Mouse (Mus musculus): Measurements from ENCODE around the gene Wdr11.
A peak's percentile ranks its signal among the peaks of the same experiment; 100 is the strongest.

The Wdr11 gene

DNA sequence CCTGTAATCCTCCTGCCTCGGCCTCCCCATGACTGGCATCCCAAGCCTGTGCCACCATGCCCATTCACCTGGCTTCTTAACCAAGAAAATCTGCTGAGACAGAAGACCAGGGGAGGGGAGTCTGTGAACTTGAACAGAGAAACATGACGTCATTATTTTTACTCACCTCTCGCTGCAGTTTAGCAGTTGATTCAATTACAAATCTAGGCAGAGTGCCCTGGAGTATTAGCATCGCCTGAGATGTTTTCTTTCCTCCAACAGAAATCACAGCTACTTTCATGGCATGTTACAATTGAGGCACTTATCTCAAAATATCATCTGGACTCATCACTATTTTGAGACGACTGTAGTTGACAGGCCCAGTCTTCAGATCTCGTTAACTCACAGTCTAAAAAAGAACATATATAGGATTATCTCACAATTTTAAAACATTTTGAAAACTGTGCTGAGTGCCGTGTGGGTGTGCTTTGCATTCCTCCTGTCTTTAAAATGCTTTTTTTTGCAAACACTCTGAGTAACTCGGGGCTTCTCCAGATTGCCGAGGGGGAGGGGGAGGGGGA, 61.3 kb downstream of the Wdr11 start:
- DNase-seq (ENCODE audit: low spot score in 2 of 2), result no peak

DNA sequence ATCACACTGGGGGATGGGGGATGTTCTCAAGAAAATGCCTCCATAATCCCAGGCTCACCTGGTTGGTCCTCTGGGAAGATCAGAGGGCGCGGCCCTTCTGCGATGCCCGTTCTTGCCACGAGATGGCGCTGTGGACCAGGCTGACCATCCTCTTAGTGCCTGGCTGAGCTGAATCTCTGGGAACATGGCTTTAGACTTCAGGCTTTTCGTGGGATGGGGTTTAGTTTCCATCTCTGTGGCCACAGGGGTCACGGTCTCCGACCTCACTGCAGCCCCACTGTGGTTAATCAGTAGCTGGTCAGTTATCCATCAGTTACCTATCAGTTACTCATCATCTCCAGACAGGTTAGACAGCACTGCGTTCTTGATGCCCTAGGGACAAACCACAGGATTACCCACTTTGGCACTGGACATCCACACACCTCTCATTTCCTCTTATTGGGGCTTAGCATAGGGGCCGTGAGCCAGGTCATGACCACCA, 62.2 kb downstream of the Wdr11 start:
- DNase-seq (ENCODE audit: low spot score in 2 of 2), result peak; percentile 60 to 85

DNA sequence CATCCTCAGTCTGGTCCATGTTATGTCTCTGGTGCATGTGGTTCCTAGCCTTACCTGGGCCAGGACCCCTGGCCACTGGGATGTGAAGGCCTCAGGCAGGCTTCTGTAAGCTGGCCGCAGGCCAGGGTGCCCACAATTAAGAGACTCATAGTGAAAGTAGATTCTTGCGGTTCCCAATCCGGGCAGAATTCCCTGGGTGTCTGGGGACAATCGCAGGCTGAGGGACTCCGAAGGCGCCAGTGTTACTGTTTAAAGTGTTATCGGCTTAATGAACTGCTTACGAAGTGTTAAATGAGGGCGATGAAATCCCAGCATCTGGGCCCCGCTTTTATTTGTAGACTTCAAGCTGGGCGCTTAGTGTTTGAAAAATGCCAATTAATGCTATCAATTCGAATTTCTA, 63.3 kb downstream of the Wdr11 start:
- no peak for DNase-seq (ENCODE audit: low spot score in 2 of 2)

DNA sequence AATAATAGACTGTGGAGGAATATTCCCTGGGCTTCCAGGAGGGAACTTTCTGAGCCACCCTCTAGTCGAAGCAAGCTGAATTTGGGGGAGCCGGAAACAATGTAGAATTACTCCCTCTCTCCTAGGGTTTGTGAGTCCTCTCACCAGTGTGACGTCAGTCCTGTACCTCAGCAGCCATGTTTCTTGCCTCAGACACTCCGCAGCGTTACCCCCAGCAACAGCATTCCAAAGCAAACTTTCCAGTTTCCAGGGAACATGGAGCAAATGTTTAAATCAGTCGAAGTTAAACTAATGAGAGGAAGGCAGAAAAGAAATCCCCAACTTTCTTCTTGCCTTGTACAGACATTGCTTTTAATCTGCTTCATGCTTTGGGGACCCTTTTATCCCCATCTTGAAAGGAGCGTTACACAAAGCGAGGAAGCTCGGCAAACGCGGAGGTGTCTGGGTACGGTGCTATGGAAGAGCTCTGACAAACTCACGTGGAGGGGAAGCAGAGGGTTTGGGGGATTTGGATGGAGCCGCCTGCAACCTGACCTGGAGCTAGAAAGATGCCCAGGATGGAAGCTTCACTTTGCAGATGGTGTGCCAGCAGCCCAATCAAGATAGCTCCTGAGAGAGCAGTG, 64.1 kb downstream of the Wdr11 start:
- no peak for DNase-seq (ENCODE audit: low spot score in 2 of 2)

- no peak for DNase-seq (ENCODE audit: low spot score in 2 of 2)
Observed at GRCm38 (mm10) chr7:129657867-129658266, 66.2 kb downstream of the Wdr11 start.

DNA sequence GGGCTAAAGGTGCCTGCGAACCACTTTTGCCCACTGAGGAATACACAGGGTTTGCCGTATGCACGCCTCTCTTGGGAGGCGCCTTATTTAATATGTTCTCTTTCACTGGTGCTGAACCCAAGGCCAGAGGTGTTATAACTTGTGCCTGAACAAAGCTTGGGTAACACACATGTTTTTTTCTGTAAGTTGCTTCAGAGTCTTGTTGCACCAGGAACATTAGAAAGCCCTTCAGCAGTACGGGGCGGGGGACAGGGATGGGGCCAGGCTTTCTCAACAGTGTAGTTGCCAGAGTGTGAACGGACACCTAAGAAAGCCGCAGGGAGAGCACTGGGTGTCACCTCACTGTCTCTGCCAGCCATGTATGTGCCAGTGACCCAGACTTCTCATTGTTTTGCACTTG, 68.1 kb downstream of the Wdr11 start:
- no peak for DNase-seq (ENCODE audit: low spot score in 2 of 2)

DNA sequence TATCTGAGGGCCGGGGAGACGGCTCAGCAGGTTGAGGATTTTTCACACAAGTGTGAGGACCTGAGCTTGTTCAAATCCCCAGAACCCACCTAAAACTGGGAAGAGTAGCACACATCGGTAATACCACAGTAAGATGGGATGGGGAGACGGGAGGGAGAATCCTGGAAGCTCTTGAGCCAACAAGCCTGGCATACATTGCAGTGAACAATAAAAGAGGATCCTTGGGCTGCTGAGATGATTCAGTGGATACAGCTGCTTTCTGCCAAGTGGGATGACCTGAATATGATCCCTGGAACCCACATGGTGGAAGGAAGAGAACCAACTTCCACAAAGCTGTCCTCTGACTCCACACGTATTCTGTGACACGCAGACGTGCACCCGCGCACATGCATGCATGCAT, 68.9 kb downstream of the Wdr11 start:
- no peak for DNase-seq (ENCODE audit: low spot score in 2 of 2)

DNA sequence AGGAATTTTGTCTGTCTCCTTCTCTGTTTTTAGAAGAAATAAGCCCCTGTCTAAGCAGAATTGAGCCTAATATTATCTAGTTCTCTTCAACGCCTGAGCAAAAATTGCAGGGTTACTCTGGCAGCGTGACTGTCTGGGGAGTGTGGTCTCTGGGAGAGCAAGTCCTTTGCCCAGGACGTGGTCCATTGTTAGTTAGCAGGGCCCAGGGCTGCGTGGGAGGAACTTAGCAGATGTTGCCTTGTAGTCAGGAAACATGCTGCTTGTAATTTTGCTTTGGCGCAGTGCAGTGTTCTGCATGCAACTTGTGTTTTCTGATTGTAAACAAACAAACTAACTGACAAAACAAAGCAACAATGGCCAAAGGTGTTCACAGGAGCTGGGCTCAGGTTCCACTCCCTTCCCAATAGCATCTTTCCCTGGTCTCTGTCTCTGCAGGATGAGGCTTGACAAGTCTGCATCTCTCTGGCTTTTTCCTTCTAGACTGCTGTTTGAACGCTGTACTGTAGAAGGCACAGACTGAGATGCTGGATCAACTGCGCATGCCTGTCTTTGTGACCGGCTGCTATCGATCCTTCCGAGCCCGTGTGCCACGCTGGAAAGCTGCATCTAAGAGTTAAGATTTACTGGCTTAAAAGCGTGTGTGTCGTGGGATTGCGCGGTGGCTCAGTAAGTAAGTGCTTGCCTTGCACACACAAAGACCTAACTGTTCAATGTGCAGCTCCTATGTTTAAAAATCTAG, 70.6 kb downstream of the Wdr11 start:
- no peak for DNase-seq (ENCODE audit: low spot score in 2 of 2)

GRCm38 (mm10) chr7:129663781-129664505, 72.3 kb downstream of the Wdr11 start:
- DNase-seq (ENCODE audit: low spot score in 2 of 2), result no peak

- DNase-seq (ENCODE audit: low spot score in 2 of 2), result no peak
Observed at GRCm38 (mm10) chr7:129665411-129665810, 73.7 kb downstream of the Wdr11 start.

- no peak for DNase-seq (ENCODE audit: low spot score in 2 of 2)
Observed at GRCm38 (mm10) chr7:129665921-129666320, 74.3 kb downstream of the Wdr11 start.

- DNase-seq (ENCODE audit: low spot score in 2 of 2), result no peak
Observed at GRCm38 (mm10) chr7:129666526-129666925, 74.9 kb downstream of the Wdr11 start.

- no peak for DNase-seq (ENCODE audit: low spot score in 2 of 2)
Observed at GRCm38 (mm10) chr7:129670280-129670679, 78.6 kb downstream of the Wdr11 start.

GRCm38 (mm10) chr7:129671675-129672651, 80.3 kb downstream of the Wdr11 start:
- DNase-seq (ENCODE audit: low spot score in 2 of 2), result no peak

GRCm38 (mm10) chr7:129673776-129674175, 82.1 kb downstream of the Wdr11 start:
- no peak for DNase-seq (ENCODE audit: low spot score in 2 of 2)

DNA sequence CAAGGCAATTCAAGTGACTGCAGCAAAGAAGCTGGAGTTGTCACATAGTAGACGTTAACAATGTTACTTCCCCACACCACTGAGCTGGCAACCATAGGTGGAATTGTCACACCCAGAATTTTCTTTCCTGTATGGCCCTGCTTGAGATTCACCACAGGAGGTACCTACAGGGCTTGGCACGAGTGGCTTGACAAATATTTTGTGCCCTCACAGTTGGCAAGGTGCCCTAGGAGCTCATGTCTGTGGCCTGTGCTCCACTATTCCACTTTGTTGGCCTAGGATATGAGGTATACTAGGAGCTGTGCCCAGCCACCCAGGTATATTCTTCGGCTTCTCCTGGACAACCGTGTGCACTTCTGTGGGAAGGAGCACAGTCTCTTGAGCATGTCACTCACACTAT, 82.9 kb downstream of the Wdr11 start:
- DNase-seq (ENCODE audit: low spot score in 2 of 2), result no peak

- no peak for DNase-seq (ENCODE audit: low spot score in 2 of 2)
Observed at GRCm38 (mm10) chr7:129675852-129676251, 84.2 kb downstream of the Wdr11 start.

DNA sequence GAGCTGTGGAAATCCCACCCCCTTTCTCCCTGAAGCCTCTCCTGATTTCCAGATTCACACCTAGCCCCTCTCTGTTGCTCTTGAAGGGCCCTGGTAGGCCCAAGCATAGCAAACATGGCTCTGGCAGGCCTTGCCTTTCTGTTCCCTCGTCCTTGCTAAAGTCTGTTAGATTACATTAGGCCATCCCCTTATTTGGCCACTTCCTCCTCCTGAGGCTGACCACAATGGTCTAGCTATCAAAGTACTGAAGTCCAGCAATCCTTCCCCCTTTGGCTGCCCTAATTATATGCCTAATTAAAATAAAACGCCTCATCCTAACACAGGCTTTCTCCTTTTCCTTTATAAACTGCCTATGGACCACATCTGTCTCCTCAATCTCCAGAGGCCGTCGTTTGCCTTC, 85.5 kb downstream of the Wdr11 start:
- no peak for DNase-seq (ENCODE audit: low spot score in 2 of 2)

DNA sequence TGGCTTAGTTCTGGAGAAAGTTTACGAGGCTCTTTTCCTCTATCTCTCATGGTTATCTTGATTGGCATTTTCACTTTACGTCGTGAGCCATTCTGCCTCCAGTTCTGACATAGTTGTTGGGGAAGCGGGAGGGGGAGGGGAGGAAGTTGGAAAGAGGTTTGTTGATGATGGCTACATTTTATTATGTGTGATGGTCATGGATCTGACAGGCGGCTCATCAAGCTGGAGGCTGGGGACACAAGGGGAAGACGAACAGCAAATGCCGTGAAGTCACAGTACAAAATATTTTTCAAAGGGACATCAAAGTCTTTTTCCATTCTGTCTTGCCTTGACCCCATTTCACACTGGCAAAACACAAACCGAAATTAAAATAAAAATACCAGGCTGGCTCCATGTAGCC, 86.8 kb downstream of the Wdr11 start:
- DNase-seq (ENCODE audit: low spot score in 2 of 2), result no peak

- DNase-seq (ENCODE audit: low spot score in 2 of 2), result no peak
Observed at GRCm38 (mm10) chr7:129678972-129679371, 87.3 kb downstream of the Wdr11 start.

GRCm38 (mm10) chr7:129680534-129681210, 89.0 kb downstream of the Wdr11 start:
- DNase-seq (ENCODE audit: low spot score in 2 of 2), result no peak

Measured in urinary bladder, postnatal 4 days (tissue).